Mouse (Mus musculus): ENCODE data around the gene Nmb.

- no peak for TF ChIP-seq CHD1 (IDR thresholded peaks at IDR 0.05; ENCODE audit: low read depth, low read length)
- TF ChIP-seq CTCF (conservative IDR thresholded peaks at IDR 0.05 in 1 of 2, IDR thresholded peaks at IDR 0.05 in 1 of 2; ENCODE audit: low read depth in 2 of 2, low read length in 2 of 2) = no peak
- TF ChIP-seq TCF12 (IDR thresholded peaks at IDR 0.05; ENCODE audit: low read depth, low read length) = no peak
- TF ChIP-seq ZMIZ1 (IDR thresholded peaks at IDR 0.05; ENCODE audit: low read depth, low read length) = no peak
These were observed 11.1 kb downstream of the Nmb start for GRCm38 (mm10) chr7:80893753-80894129.

Measured in CH12.LX (cell line).